In the genomic region with DNA sequence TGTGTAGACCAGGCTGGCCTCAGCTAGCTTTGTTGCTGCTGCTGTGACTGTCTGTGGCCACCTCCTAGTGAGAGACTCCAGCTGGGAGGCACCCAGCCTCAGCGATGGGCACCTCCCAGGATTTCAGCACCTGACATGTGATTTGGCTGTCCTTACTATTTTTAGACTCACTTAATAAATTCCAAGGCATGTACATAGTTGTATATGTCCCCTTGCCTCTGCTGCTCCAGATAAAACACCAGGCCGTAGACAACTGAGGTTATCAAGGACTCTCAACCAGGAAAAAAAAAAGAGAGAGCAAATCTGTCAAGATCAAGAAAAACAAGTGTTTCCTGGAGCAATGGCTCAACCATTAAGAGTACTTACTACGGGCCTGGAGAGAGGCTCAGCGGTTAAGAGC, we compare ENCODE assay signal across 31 mouse cellular contexts. TPM values are rescaled to one million over a fixed set of nuclear protein-coding genes. Genes with fewer than 3 reads are reported as not detected.
A peak's percentile ranks its signal among the peaks of the same experiment; 100 is the strongest.
DNase-seq lines count a peak whose midpoint lies in the region; ATAC-seq and TF ChIP-seq lines count a peak whose summit lies in the region.
"Had no signal": no experiment of that assay in that cellular context is flagged by ENCODE, and none has a peak within 500 bp of the region (broad histone marks: within the 10 kb centered on the region; RNA-seq: fewer than 3 reads in every experiment).

No protein-coding gene starts in this region.

- no peak overlapping the region for H3K4me2 ChIP-seq in heart, embryonic 15.5 days
- H3K4me2 ChIP-seq in intestine, postnatal 0 days (replicated peaks; ENCODE audit: low read depth), result no peak overlapping the region
- H3K4me2 ChIP-seq: forebrain, embryonic 15.5 days; kidney, embryonic 15.5 days; midbrain, embryonic 12.5 days; neural tube, embryonic 15.5 days had no signal

- intact Hi-C loops in heart, adult 2 months (cut with DNase I), result loop anchor here (10.0 kb wide), 1 partner anchor 50 kb away; no protein-coding TSS in a partner anchor
- intact Hi-C loops in heart, postnatal 25 days (cut with DNase I), result no loop called here

- peaks cover 2% of the 10 kb centered on the region for H3K4me1 ChIP-seq in heart, adult 2 months (ENCODE audit: control insufficient read depth, insufficient read depth, low read length)
- H3K4me1 ChIP-seq in heart, embryonic 15.5 days (replicated peaks), result peaks cover 30% of the 10 kb centered on the region
- H3K4me1 ChIP-seq in MEL (ENCODE audit: control insufficient read depth in 1 of 2, insufficient read depth in 2 of 2, low read length in 2 of 2), result peaks cover 3 to 12% of the 10 kb centered on the region in 2 experiments
- no peaks in the 10 kb centered on the region for H3K4me1 ChIP-seq in intestine, postnatal 0 days (replicated peaks; ENCODE audit: control insufficient read depth, insufficient read depth, low read length)
- H3K4me1 ChIP-seq: forebrain, embryonic 15.5 days; midbrain, embryonic 12.5 days; neural tube, embryonic 15.5 days had no signal

- no peak for TF ChIP-seq RAD21 in MEL (IDR thresholded peaks at IDR 0.05; ENCODE audit: low read depth, low read length)

- DNase-seq in heart, adult 2 months, result no peak
- no peak for DNase-seq in heart, adult 18-20 months
- no peak for DNase-seq in heart, postnatal 25 days (ENCODE audit: low spot score)
- DNase-seq in MEL (ENCODE audit: low read depth, low spot score), result peak; percentile 36
- DNase-seq in frontal cortex, postnatal 10 days (ENCODE audit: low spot score in 2 of 2), result no peak
- no peak for DNase-seq in yolk sac, embryonic 10.5 days (ENCODE audit: low spot score)
- DNase-seq: adrenal gland, postnatal 25 days; cerebellum, adult 8-10 months; cerebellum, postnatal 36 days; gastrocnemius, postnatal 25 days; kidney, adult 11 months; kidney, postnatal 36 days; layer of hippocampus, postnatal 36 days; right cerebral cortex, adult 18-20 months; thymus, adult 2 months had no signal

- no peaks in the 10 kb centered on the region for H3K36me3 ChIP-seq in heart, adult 2 months (ENCODE audit: control insufficient read depth, insufficient read depth, low read length)
- no peaks in the 10 kb centered on the region for H3K36me3 ChIP-seq in heart, embryonic 15.5 days
- H3K36me3 ChIP-seq in MEL (ENCODE audit: control insufficient read depth in 1 of 2, insufficient read depth in 2 of 2, low read length in 2 of 2), result peaks cover 0 to 11% of the 10 kb centered on the region in 2 experiments; a peak in 2 of 4 replicates
- H3K36me3 ChIP-seq in intestine, postnatal 0 days (ENCODE audit: control insufficient read depth, insufficient read depth), result no peaks in the 10 kb centered on the region; the same call in 1 of the 2 replicates
- H3K36me3 ChIP-seq: forebrain, embryonic 15.5 days; neural tube, embryonic 15.5 days had no signal

- H3K9me3 ChIP-seq in heart, embryonic 15.5 days (replicated peaks), result no peaks in the 10 kb centered on the region
- no peaks in the 10 kb centered on the region for H3K9me3 ChIP-seq in MEL (replicated peaks; ENCODE audit: insufficient read depth, low read length)
- H3K9me3 ChIP-seq in intestine, postnatal 0 days (ENCODE audit: control insufficient read depth), result no peaks in the 10 kb centered on the region
- H3K9me3 ChIP-seq: forebrain, embryonic 15.5 days; hindbrain, embryonic 10.5 days; kidney, embryonic 15.5 days; midbrain, embryonic 12.5 days; neural tube, embryonic 15.5 days had no signal

- peak; percentile 42; the same call in 1 of the 2 replicates for ATAC-seq in heart, embryonic 15.5 days (replicated peaks; ENCODE audit: insufficient number of reproducible peaks, insufficient read depth, low FRiP score, low read depth)
- peak; percentile 53 for ATAC-seq in intestine, postnatal 0 days
- ATAC-seq: forebrain, embryonic 15.5 days; hindbrain, embryonic 16.5 days had no signal

- H3K79me2 ChIP-seq in heart, adult 2 months (replicated peaks; ENCODE audit: control insufficient read depth, insufficient read depth, low read length), result no peaks in the 10 kb centered on the region
- H3K79me2 ChIP-seq in MEL (ENCODE audit: control insufficient read depth, insufficient read depth, low read length, poor library complexity), result no peaks in the 10 kb centered on the region

- no peaks in the 10 kb centered on the region for H3K27me3 ChIP-seq in heart, adult 2 months (ENCODE audit: control insufficient read depth, insufficient read depth, low read length)
- no peaks in the 10 kb centered on the region for H3K27me3 ChIP-seq in heart, embryonic 15.5 days
- no peaks in the 10 kb centered on the region; a peak in 1 of 4 replicates for H3K27me3 ChIP-seq in MEL (ENCODE audit: control insufficient read depth in 1 of 2, insufficient read depth in 2 of 2, low read length in 2 of 2)
- no peaks in the 10 kb centered on the region for H3K27me3 ChIP-seq in intestine, postnatal 0 days (replicated peaks; ENCODE audit: control insufficient read depth, insufficient read depth, low read length)
- H3K27me3 ChIP-seq: forebrain, embryonic 15.5 days; kidney, embryonic 15.5 days; midbrain, embryonic 12.5 days; neural tube, embryonic 15.5 days had no signal

- no peak for TF ChIP-seq CTCF in heart, adult 2 months (IDR thresholded peaks at IDR 0.05)
- no peak for TF ChIP-seq CTCF in MEL (IDR thresholded peaks at IDR 0.05 in 2 of 3, conservative IDR thresholded peaks at IDR 0.05 in 1 of 3; ENCODE audit: control insufficient read depth in 1 of 3, insufficient read depth in 1 of 3, low read depth in 2 of 3, low read length in 3 of 3, poor library complexity in 1 of 3, severe bottlenecking in 1 of 3)
- TF ChIP-seq CTCF in intestine, postnatal 0 days (IDR thresholded peaks at IDR 0.05; ENCODE audit: low read depth), result no peak

- H3K4me3 ChIP-seq in heart, adult 2 months, result no peak overlapping the region
- no peak overlapping the region for H3K4me3 ChIP-seq in heart, embryonic 15.5 days
- no peak overlapping the region for H3K4me3 ChIP-seq in MEL (ENCODE audit: control insufficient read depth in 1 of 2, insufficient read depth in 1 of 2, low read depth in 2 of 2, low read length in 2 of 2)
- no peak overlapping the region for H3K4me3 ChIP-seq in intestine, postnatal 0 days (ENCODE audit: low read depth, low read length)
- H3K4me3 ChIP-seq: forebrain, embryonic 15.5 days; hindbrain, embryonic 10.5 days; kidney, embryonic 15.5 days; midbrain, embryonic 12.5 days; neural tube, embryonic 15.5 days had no signal

- H3K9ac ChIP-seq in heart, adult 2 months (ENCODE audit: low read depth, low read length), result no peak overlapping the region
- no peak overlapping the region for H3K9ac ChIP-seq in heart, embryonic 15.5 days
- H3K9ac ChIP-seq in MEL (ENCODE audit: control insufficient read depth, low read depth, low read length, poor library complexity, severe bottlenecking), result no peak overlapping the region
- H3K9ac ChIP-seq in intestine, postnatal 0 days (ENCODE audit: low read depth, low read length), result no peak overlapping the region
- H3K9ac ChIP-seq: forebrain, embryonic 15.5 days; kidney, embryonic 15.5 days; midbrain, embryonic 12.5 days; neural tube, embryonic 15.5 days had no signal

- H3K27ac ChIP-seq in heart, adult 2 months, result no peak overlapping the region; the same call in 1 of the 2 replicates
- peak overlapping the region; percentile 75 for H3K27ac ChIP-seq in heart, embryonic 15.5 days
- no peak overlapping the region for H3K27ac ChIP-seq in MEL (ENCODE audit: control insufficient read depth, low read depth, low read length)
- H3K27ac ChIP-seq in intestine, postnatal 0 days (ENCODE audit: low read depth, low read length), result no peak overlapping the region
- H3K27ac ChIP-seq: forebrain, embryonic 15.5 days; hindbrain, embryonic 10.5 days; kidney, embryonic 15.5 days; midbrain, embryonic 12.5 days; neural tube, embryonic 15.5 days had no signal

- TF ChIP-seq POLR2A in heart, adult 2 months (IDR thresholded peaks at IDR 0.05; ENCODE audit: insufficient read depth, low read depth, low read length), result no peak
- TF ChIP-seq POLR2A in MEL (IDR thresholded peaks at IDR 0.05; ENCODE audit: control insufficient read depth in 1 of 2, insufficient read depth in 1 of 2, low read depth in 1 of 2, low read length in 2 of 2, poor library complexity in 1 of 2), result no peak

- TF ChIP-seq EP300 in heart, adult 2 months (IDR thresholded peaks at IDR 0.05; ENCODE audit: insufficient read depth, low read depth, low read length), result 0 out of 2 replicates have a peak, but pooled peaks have one; percentile 20
- TF ChIP-seq EP300 in MEL (IDR thresholded peaks at IDR 0.05; ENCODE audit: low read depth in 1 of 2, low read length in 2 of 2), result no peak; a peak in 1 of 4 replicates

- 33% methylated on average over 4 of the region's 4 CpGs for WGBS in heart, adult 2 months
- WGBS in heart, embryonic 15.5 days, result 24% methylated on average over 4 of the region's 4 CpGs
- 22% methylated on average over 4 of the region's 4 CpGs for WGBS in intestine, postnatal 0 days

RNA-seq across cellular contexts. Expression of a gene that starts 17.0 kb away (rescaled TPM):
- total RNA-seq in heart, adult 2 months (2021), result 100 to 1,000 TPM; 118 to 129 TPM
- polyA plus RNA-seq in heart, adult 2 months (2012; rRNA removed), result 119 and 122 TPM in 2 replicates
- 100 to 1,000 TPM; 120 TPM for total RNA-seq in heart, adult 18-20 months (2021)
- polyA plus RNA-seq in heart, embryonic 15.5 days (2015; fragmentation: Nextera tagmentation; extraction: Ambion mirVana), result 35.4 and 43.2 TPM in 2 replicates
- total RNA-seq in heart, postnatal 25 days (2021), result 100 to 1,000 TPM; 111 to 122 TPM
- 16.2 and 16.9 TPM in 2 replicates for total RNA-seq in MEL (2012; rRNA removed)
- 100 to 1,000 TPM in 1 of 2 experiments, 10 to 100 TPM in 1; 71.4 to 117 TPM for polyA plus RNA-seq in MEL (2012; ENCODE audit: insufficient read depth in 1 of 2, insufficient read length in 2 of 2, low read depth in 1 of 2, low replicate concordance in 2 of 2, missing spikeins in 1 of 2)
- 15.8 and 16.2 TPM in 2 replicates for polyA plus RNA-seq in intestine, postnatal 0 days (2015; fragmentation: Nextera tagmentation; extraction: Ambion mirVana)

RNA-seq across cellular contexts. Expression of a gene that starts 43.4 kb away (rescaled TPM):
- under 1 TPM; 0.21 to 0.45 TPM for total RNA-seq in heart, adult 2 months (2021)
- 0.64 and 1.1 TPM in 2 replicates for polyA plus RNA-seq in heart, adult 2 months (2012; rRNA removed)
- total RNA-seq in heart, adult 18-20 months (2021), result under 1 TPM; 0.39 to 0.69 TPM
- 21.1 and 25.1 TPM in 2 replicates for polyA plus RNA-seq in heart, embryonic 15.5 days (2015; fragmentation: Nextera tagmentation; extraction: Ambion mirVana)
- total RNA-seq in heart, postnatal 25 days (2021), result 1 to 10 TPM in 1 of 2 experiments, under 1 TPM in 1; 0.75 to 1.0 TPM
- 19.2 and 21.1 TPM in 2 replicates for total RNA-seq in MEL (2012; rRNA removed)
- 10 to 100 TPM in 1 of 2 experiments, not detected in 1; 42.5 TPM for polyA plus RNA-seq in MEL (2012; ENCODE audit: insufficient read depth in 1 of 2, insufficient read length in 2 of 2, low read depth in 1 of 2, low replicate concordance in 2 of 2, missing spikeins in 1 of 2)
- polyA plus RNA-seq in intestine, postnatal 0 days (2015; fragmentation: Nextera tagmentation; extraction: Ambion mirVana), result 4.3 TPM in 2 replicates

RNA-seq across cellular contexts. Expression of a gene that starts 47.1 kb away (rescaled TPM):
- not detected for total RNA-seq in heart, adult 2 months (2021)
- polyA plus RNA-seq in heart, adult 2 months (2012; rRNA removed), result 0.29 TPM in 1 of 2 replicates, not detected in the other
- total RNA-seq in heart, adult 18-20 months (2021), result not detected
- 0.32 TPM in 1 of 2 replicates, not detected in the other for polyA plus RNA-seq in heart, embryonic 15.5 days (2015; fragmentation: Nextera tagmentation; extraction: Ambion mirVana)
- not detected for total RNA-seq in heart, postnatal 25 days (2021)
- total RNA-seq in MEL (2012; rRNA removed), result not detected in 2 replicates
- not detected for polyA plus RNA-seq in MEL (2012; ENCODE audit: insufficient read depth in 1 of 2, insufficient read length in 2 of 2, low read depth in 1 of 2, low replicate concordance in 2 of 2, missing spikeins in 1 of 2)
- not detected in 2 replicates for polyA plus RNA-seq in intestine, postnatal 0 days (2015; fragmentation: Nextera tagmentation; extraction: Ambion mirVana)
- total RNA-seq: adrenal gland, postnatal 25 days; gastrocnemius, postnatal 25 days; layer of hippocampus, adult 8-10 months; layer of hippocampus, postnatal 36 days; left cerebral cortex, postnatal 10 days; liver, adult 2 months; megakaryocyte, adult 5-6 weeks had no signal
- polyA plus RNA-seq: brain, embryonic 14.5 days; forebrain, embryonic 15.5 days; hindbrain, embryonic 10.5 days; hindbrain, embryonic 16.5 days; kidney, embryonic 15.5 days; limb, embryonic 11.5 days; liver, adult 2 months; liver, embryonic 16.5 days; midbrain, embryonic 12.5 days; neural tube, embryonic 15.5 days; stomach, embryonic 16.5 days had no signal

Comparison
In these comparisons a context has a peak if more than half of its experiments do, and no peak if none do; other contexts are left out.
1. RNA of a gene that starts 43.4 kb away (total RNA-seq): 19.2 to 21.1 TPM in MEL; 0.75 to 1.0 TPM in heart, postnatal 25 days, 0.39 to 0.69 TPM in heart, adult 18-20 months and 0.21 to 0.45 TPM in heart, adult 2 months; every median in the first group is over 10 times any median in the second.